Mouse (Mus musculus) CH12.LX (cell line): ENCODE data around the gene Epgn. TPM values are rescaled to one million over a fixed set of nuclear protein-coding genes. Genes with fewer than 3 reads are reported as not detected.

ENCODE experiments used
- DNase-seq: peaks from one replicate; pipeline ENCODE4 v3.0.0-alpha.2; 2013; ENCODE audit errors: extremely low read depth
- H3K27ac ChIP-seq: 2 replicates; pipeline ENCODE4 v1.5.1; 2012; ENCODE audit warnings: low read depth, mild to moderate bottlenecking, control low read depth, moderate library complexity; ENCODE audit not compliant: insufficient read depth
- H3K27me3 ChIP-seq: replicated peaks from 2 replicates; pipeline ENCODE3; 2012; ENCODE audit warnings: inconsistent platforms
- H3K36me3 ChIP-seq, 2 experiments: replicated peaks in 1 of 2; 2 replicates each; pipeline versions ENCODE3 to v1.6.1; 2012; ENCODE audit warnings: inconsistent platforms in 1 of 2, low read length in 1 of 2, mild to moderate bottlenecking in 1 of 2, mixed read lengths in 1 of 2, moderate library complexity in 1 of 2; ENCODE audit not compliant: control insufficient read depth in 1 of 2, insufficient read depth in 1 of 2
- H3K4me1 ChIP-seq, 2 experiments: 2 replicates each; pipeline ENCODE4 v1.6.1; 2012; ENCODE audit warnings: inconsistent platforms in 1 of 2, moderate library complexity in 1 of 2; ENCODE audit not compliant: insufficient read depth in 2 of 2, control insufficient read depth in 1 of 2
- H3K4me2 ChIP-seq: 2 replicates; pipeline ENCODE4 v1.6.1; 2012; ENCODE audit warnings: low read depth, mild to moderate bottlenecking, control low read depth; ENCODE audit not compliant: poor library complexity, insufficient read depth, severe bottlenecking
- H3K4me3 ChIP-seq, 3 experiments: fragments of 150-350 bp in 1 of 3; sonication (generic) in 1 of 3; replicated peaks in 1 of 3; 2 replicates each; pipeline versions ENCODE3 to v1.5.1; 2011 to 2012; ENCODE audit warnings: low read depth in 2 of 3, low read length in 2 of 3, mild to moderate bottlenecking in 2 of 3, moderate library complexity in 2 of 3, control low read depth in 1 of 3, improper control_type of control experiment in 1 of 3, inconsistent platforms in 1 of 3, mixed read lengths in 1 of 3; ENCODE audit not compliant: poor library complexity in 1 of 3
- H3K79me2 ChIP-seq: replicated peaks from 2 replicates; pipeline ENCODE4 v1.6.1; 2012; ENCODE audit warnings: mild to moderate bottlenecking, moderate library complexity; ENCODE audit not compliant: control insufficient read depth, poor library complexity, insufficient read depth, severe bottlenecking; ENCODE audit errors: extremely low read depth
- H3K9ac ChIP-seq: 2 replicates; pipeline ENCODE4 v1.6.1; 2012; ENCODE audit warnings: low read depth, mild to moderate bottlenecking, control low read depth, moderate library complexity; ENCODE audit not compliant: insufficient read depth
- H3K9me3 ChIP-seq: replicated peaks from 2 replicates; pipeline ENCODE3; 2012; ENCODE audit warnings: low read length, inconsistent platforms, mixed read lengths
- BHLHE40 ChIP-seq: IDR thresholded peaks from 2 replicates; pipeline ENCODE4 v1.6.1; 2011; ENCODE audit warnings: mild to moderate bottlenecking, low read depth, low read length, improper control_type of control experiment
- CHD2 ChIP-seq: IDR thresholded peaks from 2 replicates; pipeline ENCODE4 v1.6.1; 2011; ENCODE audit warnings: low read length, improper control_type of control experiment
- E2F4 ChIP-seq: IDR thresholded peaks from 2 replicates; pipeline ENCODE4 v1.6.1; 2011; ENCODE audit warnings: low read depth, low read length, improper control_type of control experiment; ENCODE audit not compliant: insufficient replicate concordance
- EP300 ChIP-seq: IDR thresholded peaks from 2 replicates; pipeline ENCODE4 v1.6.1; 2011; ENCODE audit warnings: low read length, improper control_type of control experiment
- HCFC1 ChIP-seq: IDR thresholded peaks from 2 replicates; pipeline ENCODE4 v1.6.1; 2012; ENCODE audit warnings: low read depth, mild to moderate bottlenecking, inconsistent platforms, low read length, improper control_type of control experiment
- JUN ChIP-seq: IDR thresholded peaks from 2 replicates; pipeline ENCODE4 v1.6.1; 2011; ENCODE audit warnings: low read depth, mild to moderate bottlenecking, low read length, improper control_type of control experiment, moderate library complexity; ENCODE audit not compliant: insufficient read depth
- JUND ChIP-seq: conservative IDR thresholded peaks from 2 replicates; pipeline ENCODE4 v1.6.1; 2011; ENCODE audit warnings: low read depth, low read length, improper control_type of control experiment
- MAX ChIP-seq: IDR thresholded peaks from 2 replicates; pipeline ENCODE4 v1.6.1; 2011; ENCODE audit warnings: low read length, improper control_type of control experiment
- MEF2A ChIP-seq: IDR thresholded peaks from 2 replicates; pipeline ENCODE4 v1.6.1; 2014; ENCODE audit warnings: low read depth, mild to moderate bottlenecking, inconsistent platforms, low read length, improper control_type of control experiment, borderline replicate concordance
- MXI1 ChIP-seq: IDR thresholded peaks from 2 replicates; pipeline ENCODE4 v1.6.1; 2011; ENCODE audit warnings: mild to moderate bottlenecking, low read depth, low read length, improper control_type of control experiment
- NELFE ChIP-seq: IDR thresholded peaks from 2 replicates; pipeline ENCODE4 v1.6.1; 2011; ENCODE audit warnings: low read depth, low read length, improper control_type of control experiment
- POLR2AphosphoS2 ChIP-seq: IDR thresholded peaks from 2 replicates; pipeline ENCODE4 v1.6.1; 2011; ENCODE audit warnings: low read depth, low read length, improper control_type of control experiment
- RAD21 ChIP-seq: IDR thresholded peaks from 2 replicates; pipeline ENCODE4 v1.6.1; 2011; ENCODE audit warnings: low read depth, mild to moderate bottlenecking, low read length, improper control_type of control experiment, moderate library complexity
- SIN3A ChIP-seq: IDR thresholded peaks from 2 replicates; pipeline ENCODE4 v1.6.1; 2012; ENCODE audit warnings: low read length, improper control_type of control experiment, inconsistent platforms
- SMC3 ChIP-seq: IDR thresholded peaks from 2 replicates; pipeline ENCODE4 v1.6.1; 2011; ENCODE audit warnings: low read depth, low read length, improper control_type of control experiment
- TCF12 ChIP-seq: IDR thresholded peaks from 2 replicates; pipeline ENCODE4 v1.6.1; 2014; ENCODE audit warnings: low read depth, mild to moderate bottlenecking, inconsistent platforms, low read length, improper control_type of control experiment
- UBTF ChIP-seq: IDR thresholded peaks from 2 replicates; pipeline ENCODE4 v1.6.1; 2012; ENCODE audit warnings: low read depth, mild to moderate bottlenecking, inconsistent platforms, low read length, improper control_type of control experiment, moderate library complexity
- USF1 ChIP-seq: IDR thresholded peaks from 2 replicates; pipeline ENCODE4 v1.6.1; 2014; ENCODE audit warnings: low read depth, mild to moderate bottlenecking, inconsistent platforms, low read length, improper control_type of control experiment
- dilution Hi-C: fragments of 300-500 bp; cut with MboI; formaldehyde crosslinking; loops from 2 replicates; pipeline ENCODE4 v1.14.3; 2020; ENCODE audit warnings: low sequenced_read_pairs; ENCODE audit not compliant: extremely low pct_unique_long_range_greater_than_20kb, extremely low pct_ligation_motif_present
- in situ Hi-C: fragments of 300-500 bp; cut with MboI; formaldehyde crosslinking; loops from 3 replicates; pipeline ENCODE4 v1.14.3; 2019; ENCODE audit warnings: low sequenced_read_pairs, low pct_ligation_motif_present, low pct_unique_long_range_greater_than_20kb, mixed read lengths
- polyA plus RNA-seq: library from polyadenylated mRNA; unstranded; fragments of >175 nt; gene quantifications from 2 replicates; pipeline ENCODE4 v1.2.1, GENCODE M21; 2012; ENCODE audit warnings: low read depth; ENCODE audit not compliant: insufficient read length
- total RNA-seq, 2 experiments: library from RNA; depleted of rRNA; stranded (reverse); fragments of 300-350 nt in 1 of 2; fragments of >200 nt in 1 of 2; gene quantifications; 2 replicates each; pipeline ENCODE4 v1.2.3; 2012 to 2014

Epgn gene
- total and polyA plus RNA-seq, 3 experiments, result not detected

DNA sequence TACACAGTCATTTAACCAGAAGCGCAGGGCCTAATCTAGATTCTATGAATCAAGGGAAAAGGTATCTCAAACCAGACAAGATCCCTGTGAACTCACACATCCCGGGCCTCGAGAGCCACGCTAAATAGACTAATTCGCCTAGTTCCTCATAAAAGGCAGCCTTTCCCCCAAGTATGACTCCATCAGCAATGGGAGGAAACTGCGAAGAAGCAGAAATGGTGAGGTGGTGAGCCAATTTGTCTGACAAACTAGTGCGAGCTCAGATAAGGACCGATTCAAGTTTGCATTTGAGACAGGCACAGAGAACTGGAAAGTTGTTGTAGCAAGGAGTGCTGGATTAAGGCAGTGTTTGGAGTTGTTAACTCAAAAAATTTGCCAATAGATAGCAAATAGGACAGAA lies 46.4 kb downstream of the Epgn start:
- H3K9me3 ChIP-seq, result no peaks in the 10 kb centered on the region
- in situ Hi-C loops (no loop called here), dilution Hi-C loops (no loop called here)
- H3K9ac ChIP-seq, result no peak overlapping the region
- H3K4me3 ChIP-seq, result no peak overlapping the region
- no peak for DNase-seq
- no peak overlapping the region for H3K4me2 ChIP-seq
- H3K27ac ChIP-seq, result no peak overlapping the region
- no peaks in the 10 kb centered on the region for H3K79me2 ChIP-seq
- no peaks in the 10 kb centered on the region for H3K36me3 ChIP-seq
- TF ChIP-seq NELFE (no peak), TCF12 (no peak), MAX (no peak), RAD21 (no peak), MXI1 (no peak), JUND (no peak), JUN (no peak), USF1 (no peak), UBTF (no peak), BHLHE40 (no peak), POLR2AphosphoS2 (no peak)
- no peaks in the 10 kb centered on the region for H3K27me3 ChIP-seq
- H3K4me1 ChIP-seq, result peaks cover 0 to 4% of the 10 kb centered on the region in 2 experiments; a peak in 1 of 4 replicates

DNA sequence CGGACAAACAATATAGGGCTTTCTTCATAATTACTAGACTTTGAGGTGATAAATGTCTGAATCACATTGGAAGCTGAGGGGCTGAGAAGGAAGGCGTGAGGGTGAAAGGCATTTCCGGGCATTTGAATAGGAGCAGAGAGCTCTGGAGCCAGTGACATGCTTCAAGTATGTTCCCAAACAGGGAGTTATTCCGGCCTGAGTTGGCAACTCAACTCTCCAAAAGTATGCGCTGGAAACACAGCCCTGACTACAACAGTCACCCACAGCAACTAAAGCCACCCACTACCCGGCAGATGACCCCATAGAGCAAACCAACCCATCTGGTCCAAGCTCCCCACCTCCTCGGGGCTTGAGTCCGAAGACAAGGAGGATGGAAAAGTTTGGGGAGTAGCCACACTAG lies 46.8 kb downstream of the Epgn start:
- H3K9me3 ChIP-seq, result no peaks in the 10 kb centered on the region
- dilution Hi-C loops, result no loop called here
- H3K4me3 ChIP-seq, result no peak overlapping the region
- no peaks in the 10 kb centered on the region for H3K79me2 ChIP-seq
- no peaks in the 10 kb centered on the region for H3K36me3 ChIP-seq
- H3K9ac ChIP-seq, result no peak overlapping the region
- H3K27me3 ChIP-seq, result no peaks in the 10 kb centered on the region
- no peak for DNase-seq
- TF ChIP-seq MXI1 (no peak), HCFC1 (no peak)
- H3K4me1 ChIP-seq, result peaks cover 0 to 4% of the 10 kb centered on the region in 2 experiments; a peak in 1 of 4 replicates
- in situ Hi-C loops, result no loop called here
- H3K4me2 ChIP-seq, result no peak overlapping the region
- no peak overlapping the region for H3K27ac ChIP-seq

DNA sequence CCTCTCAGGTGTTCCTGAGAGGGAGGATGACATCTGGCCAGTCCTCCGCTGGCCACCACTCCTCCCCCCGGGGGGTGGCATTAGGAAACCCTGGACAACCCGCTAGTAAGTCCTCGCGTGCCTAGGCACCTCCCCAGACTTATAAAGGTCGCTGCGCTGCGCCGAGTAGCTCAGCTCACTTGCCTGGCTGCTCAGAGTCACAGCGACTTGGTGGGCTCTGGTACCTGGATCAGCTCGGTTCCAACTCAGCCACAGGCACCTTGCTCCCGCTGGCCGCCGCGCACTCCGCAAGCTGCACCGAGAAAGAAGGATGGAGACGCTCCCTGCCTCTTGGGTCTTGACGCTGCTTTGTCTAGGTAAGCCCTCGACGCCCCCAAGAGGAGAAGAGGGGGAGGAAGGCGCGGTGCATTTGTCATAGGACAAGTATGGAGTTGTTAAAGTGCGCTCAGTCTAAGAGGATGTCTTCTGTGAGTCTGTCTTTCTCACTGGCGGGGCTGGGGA lies 47.2 kb downstream of the Epgn start, which contains the start of gene Ereg:
Gene Ereg (plus strand): TSS at position 173 of the 501 bp plus-strand sequence.
- no peaks in the 10 kb centered on the region for H3K27me3 ChIP-seq
- no peak within 1 kb of the TSS for H3K4me3 ChIP-seq
- peaks cover 0 to 4% of the 10 kb centered on the region in 2 experiments; a peak in 1 of 4 replicates for H3K4me1 ChIP-seq
- in situ Hi-C loops, result no loop called here
- TF ChIP-seq CHD2 (no peak), JUND (no peak), HCFC1 (no peak), BHLHE40 (no peak), JUN (no peak), EP300 (no peak), SMC3 (no peak), E2F4 (no peak), MEF2A (no peak), USF1 (no peak), SIN3A (no peak)
- no peaks in the 10 kb centered on the region for H3K79me2 ChIP-seq
- H3K36me3 ChIP-seq, result no peaks in the 10 kb centered on the region
- no peak within 1 kb of the TSS for H3K4me2 ChIP-seq
- no peak within 1 kb of the TSS for H3K9ac ChIP-seq
- dilution Hi-C loops, result no loop called here
- H3K27ac ChIP-seq, result no peak within 1 kb of the TSS
- DNase-seq, result no peak
- H3K9me3 ChIP-seq, result no peaks in the 10 kb centered on the region
